Mouse (Mus musculus): ENCODE results near the gene Zfhx3.

Zfhx3 gene

GRCm38 (mm10) chr8:108101131-108101530, 158.7 kb downstream of the Zfhx3 start:
- no peak for DNase-seq (ENCODE audit: low read depth)

GRCm38 (mm10) chr8:108101978-108102865, 159.8 kb downstream of the Zfhx3 start:
- no peak for DNase-seq (ENCODE audit: low read depth)

GRCm38 (mm10) chr8:108104471-108105098, 162.1 kb downstream of the Zfhx3 start:
- DNase-seq (ENCODE audit: low read depth) = no peak

- no peak for DNase-seq (ENCODE audit: low read depth)
These were observed 182.6 kb downstream of the Zfhx3 start for GRCm38 (mm10) chr8:108125053-108125452.

GRCm38 (mm10) chr8:108125491-108125890, 183.0 kb downstream of the Zfhx3 start:
- DNase-seq (ENCODE audit: low read depth) = no peak

- DNase-seq (ENCODE audit: low read depth) = no peak
These were observed 204.1 kb downstream of the Zfhx3 start for GRCm38 (mm10) chr8:108146536-108146935.

GRCm38 (mm10) chr8:108148599-108149249, 206.3 kb downstream of the Zfhx3 start:
- no peak for DNase-seq (ENCODE audit: low read depth)

GRCm38 (mm10) chr8:108170804-108171203, 228.4 kb downstream of the Zfhx3 start:
- DNase-seq (ENCODE audit: low read depth) = no peak

GRCm38 (mm10) chr8:108183296-108183695, 240.9 kb downstream of the Zfhx3 start:
- no peak for DNase-seq (ENCODE audit: low read depth)

GRCm38 (mm10) chr8:108183948-108184347, 241.5 kb downstream of the Zfhx3 start:
- DNase-seq (ENCODE audit: low read depth) = no peak

GRCm38 (mm10) chr8:108186289-108186688, 243.8 kb downstream of the Zfhx3 start:
- no peak for DNase-seq (ENCODE audit: low read depth)

GRCm38 (mm10) chr8:108188044-108188443, 245.6 kb downstream of the Zfhx3 start:
- DNase-seq (ENCODE audit: low read depth) = no peak

GRCm38 (mm10) chr8:108194571-108194970, 252.1 kb downstream of the Zfhx3 start:
- no peak for DNase-seq (ENCODE audit: low read depth)

GRCm38 (mm10) chr8:108215026-108215425, 272.6 kb downstream of the Zfhx3 start:
- no peak for DNase-seq (ENCODE audit: low read depth)

- DNase-seq (ENCODE audit: low read depth) = no peak
These were observed 275.9 kb downstream of the Zfhx3 start for GRCm38 (mm10) chr8:108218171-108218840.

- DNase-seq (ENCODE audit: low read depth) = no peak
These were observed 278.1 kb downstream of the Zfhx3 start for GRCm38 (mm10) chr8:108220511-108220910.

- DNase-seq (ENCODE audit: low read depth) = no peak
These were observed 279.6 kb downstream of the Zfhx3 start for GRCm38 (mm10) chr8:108222091-108222490.

GRCm38 (mm10) chr8:108232326-108232725, 289.9 kb downstream of the Zfhx3 start:
- DNase-seq (ENCODE audit: low read depth) = no peak

GRCm38 (mm10) chr8:108234481-108234880, 292.0 kb downstream of the Zfhx3 start:
- no peak for DNase-seq (ENCODE audit: low read depth)

GRCm38 (mm10) chr8:108236715-108237114, 294.3 kb downstream of the Zfhx3 start:
- no peak for DNase-seq (ENCODE audit: low read depth)

GRCm38 (mm10) chr8:108239531-108239930, 297.1 kb downstream of the Zfhx3 start:
- DNase-seq (ENCODE audit: low read depth) = no peak

- DNase-seq (ENCODE audit: low read depth) = no peak
These were observed 298.7 kb downstream of the Zfhx3 start for GRCm38 (mm10) chr8:108241041-108241690.

Data from naive thymus-derived CD4-positive, alpha-beta T cell, adult 2 months (primary cell).